Mouse (Mus musculus): Measurements from ENCODE around the gene Rapgef2.

GRCm38 (mm10) chr3:79314006-79314698 lies 27.8 kb upstream of the Rapgef2 start:
- TF ChIP-seq GATA1 (IDR thresholded peaks at IDR 0.05; ENCODE audit: borderline replicate concordance, low read length) (no peak), FLI1 (IDR thresholded peaks at IDR 0.05; ENCODE audit: low read length) (no peak)

Data from megakaryocyte, embryonic 14.5 days (primary cell).